Mouse (Mus musculus) liver, embryonic 12.5 days (tissue): ENCODE results near the gene Magi1. TPM values are rescaled to one million over a fixed set of nuclear protein-coding genes. Genes with fewer than 3 reads are reported as not detected.

Experiments used
- ATAC-seq: fragments of 200-750 bp; cut with Nextera tagmentation; 2 replicates; pipeline ENCODE4 v1.8.0; 2017; ENCODE audit warnings: moderate number of reproducible peaks, mild to moderate bottlenecking, moderate library complexity
- H3K27ac ChIP-seq: fragments of 300-500 bp; sonication (generic); 2 replicates; pipeline ENCODE4 v1.5.1; 2016; ENCODE audit warnings: mild to moderate bottlenecking
- H3K27me3 ChIP-seq: fragments of 300-500 bp; sonication (generic); replicated peaks from 2 replicates; pipeline ENCODE4 v1.6.1; 2016; ENCODE audit warnings: mild to moderate bottlenecking, moderate library complexity
- H3K36me3 ChIP-seq: fragments of 300-500 bp; sonication (generic); 2 replicates; pipeline ENCODE4 v1.6.1; 2016; ENCODE audit warnings: mild to moderate bottlenecking, moderate library complexity
- H3K4me1 ChIP-seq: fragments of 300-500 bp; sonication (generic); 2 replicates; pipeline ENCODE4 v1.6.1; 2016
- H3K4me2 ChIP-seq: fragments of 300-500 bp; sonication (generic); 2 replicates; pipeline ENCODE4 v1.6.1; 2016; ENCODE audit warnings: mild to moderate bottlenecking, moderate library complexity
- H3K4me3 ChIP-seq: fragments of 300-500 bp; sonication (generic); 2 replicates; pipeline ENCODE4 v1.5.1; 2016; ENCODE audit warnings: mild to moderate bottlenecking, moderate library complexity
- H3K9ac ChIP-seq: fragments of 300-500 bp; sonication (generic); 2 replicates; pipeline ENCODE4 v1.6.1; 2016; ENCODE audit warnings: mild to moderate bottlenecking, moderate library complexity
- H3K9me3 ChIP-seq: fragments of 300-500 bp; sonication (generic); replicated peaks from 2 replicates; pipeline ENCODE4 v1.6.1; 2016; ENCODE audit warnings: mild to moderate bottlenecking, moderate library complexity
- WGBS: fragments of 180-500 bp; shearing (Covaris S2); methylation state at CpG from one replicate; pipeline ENCODE4 v1.1.7; 2016; ENCODE audit not compliant: insufficient replicate concordance; 5-methylcytosine and 5-hydroxymethylcytosine counted together
- polyA plus RNA-seq: library from polyadenylated mRNA; unstranded; fragments of >200 nt; fragmentation: Nextera tagmentation; extraction: Ambion mirVana; gene quantifications from 2 replicates; pipeline ENCODE4 v1.2.1, GENCODE M21; 2016

The Magi1 gene
- polyA plus RNA-seq, 1 experiment from 2014 or later: 2.5 TPM

DNA sequence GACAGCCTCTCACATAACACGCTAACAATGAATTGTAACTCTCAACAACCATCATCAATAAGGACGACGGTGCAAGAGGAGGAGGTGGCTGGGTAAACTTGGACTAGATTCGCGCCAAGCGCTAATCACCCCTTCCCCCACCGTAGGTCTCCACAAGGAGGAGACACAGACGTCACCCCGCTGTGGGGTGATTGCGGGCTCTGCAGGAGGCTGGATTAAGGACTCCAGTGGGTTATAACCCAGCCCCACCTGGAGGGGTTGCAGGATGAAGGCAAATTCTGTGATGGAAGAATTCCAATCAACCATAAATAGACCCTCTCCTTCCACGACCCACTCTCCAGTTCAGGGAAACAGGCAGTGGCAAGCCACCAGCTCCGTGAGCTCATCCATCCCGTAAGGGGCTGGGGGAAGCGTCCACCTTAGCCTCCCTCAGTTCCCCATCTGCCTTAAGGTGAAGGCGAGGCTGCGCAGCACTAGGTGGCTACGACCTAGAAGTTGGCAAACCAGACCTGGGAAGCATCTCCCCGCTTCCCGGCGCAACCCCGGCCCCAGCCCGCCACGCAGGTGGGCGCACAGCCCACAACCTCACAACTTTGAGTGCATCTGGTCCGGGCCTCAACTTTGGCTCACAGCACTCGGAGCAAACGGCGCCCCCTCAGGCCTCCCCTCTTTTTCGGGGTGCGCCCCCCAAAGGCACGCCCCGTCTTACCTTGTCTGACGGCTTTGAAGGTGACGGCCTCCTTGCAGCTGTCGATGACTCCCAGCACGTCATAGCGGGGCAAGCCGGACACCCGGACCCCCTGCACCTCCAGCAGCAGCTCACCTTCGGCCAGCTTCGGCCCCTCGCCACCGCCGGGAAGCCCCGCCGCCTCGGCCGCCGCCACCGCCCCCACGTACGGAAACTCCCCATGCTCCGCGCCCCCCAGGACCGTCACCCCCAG is 1.1 kb downstream of the Magi1 start:
- peak overlapping the region; percentile 69 for H3K9ac ChIP-seq
- H3K4me2 ChIP-seq: peak overlapping the region; percentile 95
- no peak for ATAC-seq
- 1% methylated on average over 54 of the region's 55 CpGs for WGBS
- H3K4me1 ChIP-seq: peaks cover 19% of the 10 kb centered on the region
- 0 out of 2 replicates have a peak, but pooled peaks cover 3% of the 10 kb centered on the region for H3K9me3 ChIP-seq
- no peaks in the 10 kb centered on the region for H3K36me3 ChIP-seq
- H3K4me3 ChIP-seq: peak overlapping the region; percentile 71
- peak overlapping the region; percentile 85 for H3K27ac ChIP-seq
- H3K27me3 ChIP-seq: peaks cover 82% of the 10 kb centered on the region

DNA sequence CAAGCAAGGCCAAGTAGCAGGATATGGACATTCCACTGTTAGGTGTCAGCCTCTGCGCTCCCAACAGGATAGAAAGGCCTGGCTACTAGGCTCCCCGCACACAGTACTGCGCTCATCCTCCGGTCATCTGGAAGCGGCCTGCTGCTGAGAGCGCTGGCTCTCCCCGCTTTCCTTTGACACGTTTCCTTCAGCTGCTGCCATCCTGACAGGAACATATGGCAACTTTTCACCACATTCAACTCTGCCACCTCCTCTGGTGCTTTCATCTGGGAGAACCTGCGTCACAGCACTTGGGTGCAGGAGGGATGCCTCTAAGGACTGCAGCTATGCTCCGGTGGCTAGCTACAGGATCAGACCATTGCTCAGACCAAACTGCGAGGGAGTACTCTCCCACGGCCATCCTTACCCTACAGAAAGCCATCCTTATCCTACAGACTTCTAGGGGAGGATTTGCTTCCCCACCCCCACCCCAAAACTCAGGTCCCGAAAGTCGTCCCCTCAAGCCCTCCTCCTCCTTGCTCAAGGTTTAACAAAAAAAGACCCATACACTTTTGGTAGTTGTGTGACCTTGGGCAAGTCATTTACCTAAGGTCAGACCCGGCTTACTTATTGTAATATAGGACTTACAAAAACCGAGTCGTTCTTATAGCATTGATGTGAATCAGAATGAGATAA is 2.0 kb downstream of the Magi1 start:
- no peak for ATAC-seq
- Histone ChIP-seq H3K4me1 (peaks cover 19% of the 10 kb centered on the region), H3K4me2 (peak overlapping the region; percentile 95), H3K27ac (no peak overlapping the region), H3K9me3 (no peaks in the 10 kb centered on the region), H3K27me3 (peaks cover 84% of the 10 kb centered on the region), H3K4me3 (peak overlapping the region; percentile 71), H3K36me3 (no peaks in the 10 kb centered on the region), H3K9ac (peak overlapping the region; percentile 22; the same call in 1 of the 2 replicates)
- 9% methylated on average over 17 of the region's 17 CpGs for WGBS

DNA sequence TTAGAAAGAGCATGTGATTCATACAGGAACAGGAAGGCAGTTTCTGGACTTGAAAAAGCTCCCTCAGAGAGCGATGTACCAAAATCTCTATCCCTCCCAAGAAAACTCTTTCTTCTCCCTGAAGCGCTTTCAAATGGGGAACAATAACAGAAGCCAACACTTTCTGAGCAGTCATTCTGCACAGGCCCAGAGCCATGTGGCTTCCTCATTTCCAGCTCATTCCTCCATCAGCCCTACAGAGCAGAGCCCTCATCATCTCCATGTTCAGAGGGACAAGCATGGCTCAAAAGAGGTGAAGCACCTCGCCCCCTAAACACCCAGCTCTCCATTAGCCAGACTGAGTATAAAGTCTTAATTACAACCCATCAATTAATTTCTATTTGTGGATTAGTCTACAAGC is 9.8 kb downstream of the Magi1 start:
- no peak for ATAC-seq
- Histone ChIP-seq H3K4me2 (no peak overlapping the region), H3K9me3 (no peaks in the 10 kb centered on the region), H3K4me1 (peaks cover 6% of the 10 kb centered on the region; the same call in 1 of the 2 replicates), H3K27me3 (peaks cover 22% of the 10 kb centered on the region), H3K27ac (no peak overlapping the region), H3K9ac (no peak overlapping the region), H3K36me3 (no peaks in the 10 kb centered on the region), H3K4me3 (no peak overlapping the region)
- WGBS: 65% methylated on average over 3 of the region's 3 CpGs

DNA sequence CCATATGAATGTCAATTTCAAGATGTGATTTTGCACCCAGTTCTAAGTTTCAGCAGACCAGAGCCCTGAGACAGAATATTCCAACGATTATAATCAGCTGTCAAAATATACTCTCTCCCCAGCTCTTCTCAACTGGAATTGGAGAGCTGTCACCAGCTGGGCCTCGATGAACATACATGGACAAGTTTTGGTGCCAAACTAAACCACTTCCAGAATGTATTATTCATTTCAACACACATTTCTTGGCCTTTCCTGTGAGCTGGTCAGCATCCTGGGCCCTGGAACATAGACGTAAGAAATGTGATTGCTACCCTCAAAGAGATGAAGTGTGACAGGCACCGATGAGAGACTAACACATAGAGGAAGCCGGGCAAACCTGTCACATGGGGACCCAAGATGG is 13.7 kb downstream of the Magi1 start:
- Histone ChIP-seq H3K9ac (no peak overlapping the region), H3K36me3 (no peaks in the 10 kb centered on the region), H3K4me2 (no peak overlapping the region), H3K4me1 (peaks cover 13% of the 10 kb centered on the region), H3K4me3 (no peak overlapping the region), H3K9me3 (no peaks in the 10 kb centered on the region), H3K27me3 (no peaks in the 10 kb centered on the region), H3K27ac (no peak overlapping the region)
- no peak for ATAC-seq
- WGBS: 65% methylated on average over 5 of the region's 5 CpGs

DNA sequence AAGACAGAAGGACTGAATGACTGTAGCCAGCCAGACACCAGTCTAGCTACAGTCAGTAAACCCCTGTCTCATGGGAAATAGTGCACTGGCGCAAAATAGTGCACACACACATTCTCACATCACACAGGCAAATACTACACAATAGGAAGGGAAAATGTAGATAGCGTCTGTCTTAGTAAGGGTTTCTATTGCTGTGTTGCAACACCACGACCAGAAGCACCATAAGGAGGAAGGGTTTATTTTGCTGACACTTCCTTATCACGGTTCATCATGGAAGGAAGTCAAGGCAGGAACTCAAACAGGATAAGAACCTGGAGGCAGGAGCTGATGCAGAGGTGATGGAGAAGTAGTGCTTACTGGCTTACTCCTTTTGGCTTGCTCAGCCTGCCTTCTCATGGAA is 14.5 kb downstream of the Magi1 start:
- Histone ChIP-seq H3K36me3 (no peaks in the 10 kb centered on the region), H3K9ac (no peak overlapping the region), H3K4me3 (no peak overlapping the region), H3K27me3 (no peaks in the 10 kb centered on the region), H3K9me3 (no peaks in the 10 kb centered on the region), H3K27ac (no peak overlapping the region), H3K4me2 (no peak overlapping the region), H3K4me1 (peaks cover 22% of the 10 kb centered on the region)
- 31% methylated on average over 4 of the region's 4 CpGs for WGBS
- no peak for ATAC-seq

DNA sequence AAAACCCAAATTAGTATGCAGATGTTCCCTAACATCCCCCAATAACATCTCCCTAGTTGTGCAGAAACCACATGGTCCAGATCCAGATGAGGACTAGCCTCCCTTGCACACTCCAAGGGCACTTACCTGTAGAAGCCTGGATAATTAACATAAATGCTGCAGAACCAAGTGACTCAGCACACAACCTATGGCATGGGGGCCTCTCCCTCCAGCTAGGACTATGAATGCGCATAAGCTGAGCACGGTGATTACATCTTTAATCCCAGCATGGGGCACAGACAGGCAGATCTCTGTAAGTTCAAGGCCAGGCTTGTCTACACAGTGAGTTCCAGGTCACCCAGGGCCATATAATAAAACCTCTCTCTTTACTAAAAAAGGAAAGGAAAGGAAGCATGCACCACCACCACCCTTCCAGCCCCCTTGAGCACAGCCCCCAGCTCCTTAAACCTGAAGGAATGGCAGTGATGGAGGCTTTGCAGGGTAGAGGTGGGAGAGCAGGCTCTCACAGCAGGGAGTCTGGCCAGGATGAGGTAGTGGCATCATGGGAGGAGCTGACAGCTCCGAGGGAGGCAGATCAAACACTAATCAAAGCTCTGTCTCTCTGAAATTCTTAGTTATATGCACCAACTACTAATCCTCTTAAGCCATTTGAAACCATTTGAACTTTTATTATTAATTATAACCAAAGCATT is 18.3 kb downstream of the Magi1 start:
- Histone ChIP-seq H3K4me3 (no peak overlapping the region), H3K9me3 (no peaks in the 10 kb centered on the region), H3K4me1 (peaks cover 29% of the 10 kb centered on the region), H3K27ac (no peak overlapping the region), H3K27me3 (no peaks in the 10 kb centered on the region), H3K9ac (no peak overlapping the region), H3K36me3 (no peaks in the 10 kb centered on the region), H3K4me2 (no peak overlapping the region)
- 64% methylated on average over 3 of the region's 3 CpGs for WGBS
- ATAC-seq: no peak

DNA sequence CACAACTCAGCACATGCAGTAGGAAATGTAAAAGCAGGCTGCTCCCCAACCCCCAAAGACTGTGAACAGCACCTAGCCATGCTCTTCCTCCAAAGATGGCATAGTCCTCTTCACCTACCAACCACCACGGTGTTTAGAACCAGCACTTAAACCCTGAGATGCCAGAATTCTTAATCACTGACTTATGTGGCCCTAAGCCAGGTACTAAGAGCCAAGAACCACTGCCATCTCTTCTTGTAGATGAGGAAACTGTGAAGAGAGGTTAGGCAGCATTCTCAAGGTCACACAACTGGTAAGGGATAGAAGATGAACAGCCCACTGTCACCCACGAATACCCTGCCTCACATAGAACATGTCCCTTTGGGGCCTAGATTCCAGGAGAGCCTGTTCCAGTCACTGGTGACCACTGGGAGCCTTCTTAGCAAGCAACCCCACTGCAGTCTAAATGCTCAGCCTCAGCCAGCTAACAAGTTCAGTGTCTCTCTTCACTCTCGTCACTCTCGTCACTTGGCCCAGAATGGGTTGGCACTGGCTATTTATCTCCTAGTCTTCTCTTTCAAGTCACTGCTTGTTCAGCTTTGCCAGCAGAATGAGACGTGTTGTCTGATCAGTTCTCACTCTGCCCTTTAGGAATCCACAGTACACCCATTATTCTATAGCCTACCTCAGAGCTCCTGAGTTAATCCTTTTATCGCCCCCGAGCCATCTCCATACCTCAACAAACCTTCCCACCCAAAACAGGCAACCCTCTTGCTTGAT is 19.4 kb downstream of the Magi1 start:
- no peak for ATAC-seq
- Histone ChIP-seq H3K4me1 (peaks cover 32% of the 10 kb centered on the region), H3K27me3 (no peaks in the 10 kb centered on the region), H3K4me2 (no peak overlapping the region), H3K9me3 (no peaks in the 10 kb centered on the region), H3K9ac (no peak overlapping the region), H3K36me3 (no peaks in the 10 kb centered on the region), H3K27ac (no peak overlapping the region), H3K4me3 (no peak overlapping the region)
- 69% methylated on average over 7 of the region's 7 CpGs for WGBS

DNA sequence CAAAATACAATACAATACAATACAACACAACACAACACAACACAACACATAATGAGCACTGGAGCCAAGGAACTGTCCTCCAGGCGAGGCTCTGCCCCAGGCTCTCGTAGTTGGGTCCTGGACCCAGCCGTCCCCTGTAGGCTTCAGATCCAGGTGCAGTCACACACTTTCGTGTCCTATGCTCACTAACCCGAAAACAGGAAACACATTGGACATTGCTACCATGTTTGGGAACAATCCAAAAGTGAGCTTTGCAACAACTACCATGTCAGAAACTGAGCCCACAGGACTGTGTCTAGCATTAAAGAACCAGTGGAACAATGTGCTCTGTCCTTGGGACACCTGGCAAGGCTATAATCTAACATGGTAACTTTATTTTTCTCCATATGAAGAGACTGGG is 22.9 kb downstream of the Magi1 start:
- no peak overlapping the region for H3K4me3 ChIP-seq
- no peak for ATAC-seq
- peaks cover 32% of the 10 kb centered on the region for H3K4me1 ChIP-seq
- no peaks in the 10 kb centered on the region for H3K9me3 ChIP-seq
- 65% methylated on average over 5 of the region's 5 CpGs for WGBS
- H3K36me3 ChIP-seq: no peaks in the 10 kb centered on the region
- no peak overlapping the region for H3K9ac ChIP-seq
- H3K27ac ChIP-seq: no peak overlapping the region
- H3K4me2 ChIP-seq: no peak overlapping the region
- H3K27me3 ChIP-seq: no peaks in the 10 kb centered on the region

DNA sequence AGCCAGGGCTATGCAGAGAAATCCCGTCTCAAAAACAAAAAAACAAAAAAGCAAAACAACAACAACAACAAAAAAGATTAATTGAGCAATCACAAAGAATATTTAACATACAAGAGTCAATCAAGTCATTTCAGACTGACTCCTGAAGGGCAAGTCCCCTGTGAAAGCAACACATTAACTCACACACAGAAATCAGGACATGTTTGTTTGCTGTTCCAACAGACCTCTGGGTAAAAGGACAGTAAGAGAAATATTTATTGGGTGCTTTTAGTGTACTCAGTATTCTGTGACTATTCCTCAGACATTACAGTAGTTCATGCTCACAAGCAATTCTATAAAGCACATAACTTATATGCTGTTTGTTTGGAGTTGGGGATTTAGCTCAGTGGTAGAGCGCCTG is 23.7 kb downstream of the Magi1 start:
- H3K4me1 ChIP-seq: peaks cover 34% of the 10 kb centered on the region
- no peaks in the 10 kb centered on the region for H3K36me3 ChIP-seq
- ATAC-seq: no peak
- WGBS: 71% methylated on average over 2 of the region's 2 CpGs
- H3K4me3 ChIP-seq: no peak overlapping the region
- H3K27me3 ChIP-seq: no peaks in the 10 kb centered on the region
- no peak overlapping the region for H3K9ac ChIP-seq
- H3K27ac ChIP-seq: no peak overlapping the region
- H3K4me2 ChIP-seq: no peak overlapping the region
- H3K9me3 ChIP-seq: no peaks in the 10 kb centered on the region

DNA sequence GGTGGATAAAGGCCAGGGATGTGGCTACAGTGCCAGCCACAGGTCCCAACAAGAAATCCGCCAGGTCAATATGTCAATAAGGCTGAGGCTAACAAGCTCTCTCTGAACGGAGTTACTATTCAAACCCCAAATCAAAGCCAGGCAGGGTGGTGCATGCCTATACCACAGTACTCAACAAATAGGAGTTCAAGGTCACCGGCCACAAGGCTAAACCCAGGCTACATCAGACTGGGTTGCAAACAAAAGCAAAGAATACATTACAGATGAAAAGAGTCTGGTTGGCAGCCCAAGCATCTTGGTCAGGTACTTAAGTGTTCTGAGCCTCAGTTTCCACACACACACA is 25.9 kb downstream of the Magi1 start:
- Histone ChIP-seq H3K9me3 (no peaks in the 10 kb centered on the region), H3K4me3 (no peak overlapping the region), H3K4me2 (0 out of 2 replicates have a peak overlapping the region, but pooled peaks have one; percentile 8), H3K27me3 (no peaks in the 10 kb centered on the region), H3K4me1 (peaks cover 33% of the 10 kb centered on the region), H3K36me3 (no peaks in the 10 kb centered on the region), H3K27ac (no peak overlapping the region), H3K9ac (no peak overlapping the region)
- 0 out of 2 replicates have a peak, but pooled peaks have one; percentile 35 for ATAC-seq
- 69% methylated on average over 3 of the region's 3 CpGs for WGBS

DNA sequence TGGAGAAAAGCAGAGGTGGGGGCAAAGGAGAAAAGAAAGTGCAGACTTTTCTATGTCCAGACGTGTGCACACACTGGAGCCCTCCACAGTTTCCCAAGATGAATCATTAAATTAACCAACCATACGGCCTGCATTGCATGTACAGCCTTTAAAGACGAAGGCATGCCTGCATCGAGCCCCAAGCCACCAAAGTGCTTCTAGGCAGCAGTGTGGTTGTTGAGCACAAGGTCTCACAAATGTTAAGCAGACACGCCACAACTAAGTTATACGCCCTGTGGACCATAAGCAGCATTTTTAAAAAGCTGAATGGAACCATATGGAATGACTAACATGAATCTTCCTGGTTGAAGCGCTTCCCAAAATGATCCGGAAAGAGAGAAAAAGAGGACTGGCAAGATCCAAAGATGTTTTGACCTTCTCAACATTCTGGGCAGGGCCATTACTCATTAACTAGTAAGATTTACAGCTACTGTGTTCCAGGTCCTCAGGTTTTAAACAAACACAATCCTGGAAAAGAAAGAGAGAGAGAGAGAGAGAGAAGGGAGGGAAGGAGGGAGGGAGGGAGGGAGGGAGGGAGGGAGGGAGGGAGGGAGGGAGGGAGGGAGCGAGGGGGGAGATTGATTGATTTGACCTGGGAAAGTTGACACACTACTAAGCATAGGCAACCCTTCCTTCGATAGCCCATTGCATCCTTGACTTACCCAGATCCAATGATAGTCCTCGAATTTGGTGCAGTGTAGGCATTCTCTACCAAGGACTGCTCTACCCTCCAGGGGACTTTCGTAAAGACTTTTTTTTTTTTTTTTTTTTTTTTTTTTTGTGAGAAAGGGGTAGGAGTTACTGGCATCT is 26.5 kb downstream of the Magi1 start:
- Histone ChIP-seq H3K36me3 (no peaks in the 10 kb centered on the region), H3K9me3 (no peaks in the 10 kb centered on the region), H3K4me3 (no peak overlapping the region), H3K27ac (0 out of 2 replicates have a peak overlapping the region, but pooled peaks have one; percentile 13), H3K4me1 (peaks cover 33% of the 10 kb centered on the region), H3K9ac (no peak overlapping the region), H3K4me2 (0 out of 2 replicates have a peak overlapping the region, but pooled peaks have one; percentile 4), H3K27me3 (no peaks in the 10 kb centered on the region)
- no peak for ATAC-seq
- WGBS: 63% methylated on average over 12 of the region's 12 CpGs
